Mouse (Mus musculus): ENCODE data around the gene Zdhhc21. TPM values are rescaled to one million over a fixed set of nuclear protein-coding genes. Genes with fewer than 3 reads are reported as not detected.

Zdhhc21 gene
- polyA plus RNA-seq, 1 experiment from 2014 or later: 4.4 TPM

GRCm38 (mm10) chr4:82816351-82816750 is 43.4 kb downstream of the Zdhhc21 start:
- no peaks in the 10 kb centered on the region for H3K9me3 ChIP-seq (replicated peaks)
- H3K9ac ChIP-seq: peak overlapping the region; percentile 43; the same call in 1 of the 2 replicates
- H3K4me2 ChIP-seq: peak overlapping the region; percentile 55
- H3K4me3 ChIP-seq (replicated peaks): peak overlapping the region; percentile 33
- no peaks in the 10 kb centered on the region for H3K27me3 ChIP-seq
- H3K36me3 ChIP-seq: no peaks in the 10 kb centered on the region
- peaks cover 36% of the 10 kb centered on the region for H3K4me1 ChIP-seq (replicated peaks)
- 52% methylated on average over 8 of the region's 8 CpGs for WGBS (ENCODE audit: insufficient replicate concordance)
- peak; percentile 77 for ATAC-seq (ENCODE audit: low read depth)
- peak; percentile 20 for DNase-seq
- H3K27ac ChIP-seq: peak overlapping the region; percentile 58; the same call in 1 of the 2 replicates

- peaks cover 36% of the 10 kb centered on the region for H3K4me1 ChIP-seq (replicated peaks)
- H3K9ac ChIP-seq: peak overlapping the region; percentile 41; the same call in 1 of the 2 replicates
- WGBS (ENCODE audit: insufficient replicate concordance): 23% methylated on average over 4 of the region's 4 CpGs
- ATAC-seq (ENCODE audit: low read depth): peak; percentile 96
- peak; percentile 60 for DNase-seq
- peak overlapping the region; percentile 40 for H3K4me2 ChIP-seq
- H3K27ac ChIP-seq: peak overlapping the region; percentile 66
- no peaks in the 10 kb centered on the region for H3K9me3 ChIP-seq (replicated peaks)
- peaks cover 1% of the 10 kb centered on the region; the same call in 1 of the 2 replicates for H3K36me3 ChIP-seq
- no peaks in the 10 kb centered on the region for H3K27me3 ChIP-seq
- H3K4me3 ChIP-seq (replicated peaks): no peak overlapping the region
These were observed 44.5 kb downstream of the Zdhhc21 start for GRCm38 (mm10) chr4:82815296-82815695.

GRCm38 (mm10) chr4:82813356-82813755 is 46.4 kb downstream of the Zdhhc21 start:
- 64% methylated on average over 6 of the region's 6 CpGs for WGBS (ENCODE audit: insufficient replicate concordance)
- ATAC-seq (ENCODE audit: low read depth): no peak
- H3K4me2 ChIP-seq: no peak overlapping the region

GRCm38 (mm10) chr4:82807811-82808210 is 51.9 kb downstream of the Zdhhc21 start:
- Histone ChIP-seq H3K27me3 (no peaks in the 10 kb centered on the region), H3K4me3 (replicated peaks) (no peak overlapping the region), H3K27ac (no peak overlapping the region), H3K9me3 (replicated peaks) (no peaks in the 10 kb centered on the region), H3K36me3 (peaks cover 6% of the 10 kb centered on the region; the same call in 1 of the 2 replicates), H3K9ac (no peak overlapping the region), H3K4me2 (no peak overlapping the region), H3K4me1 (replicated peaks) (no peaks in the 10 kb centered on the region)
- WGBS (ENCODE audit: insufficient replicate concordance): 82% methylated on average over 10 of the region's 10 CpGs
- no peak for DNase-seq
- ATAC-seq (ENCODE audit: low read depth): no peak

More at GRCm38 (mm10) chr4:82813356-82813755, 46.4 kb downstream of the Zdhhc21 start:
- Histone ChIP-seq H3K9me3 (replicated peaks) (no peaks in the 10 kb centered on the region), H3K4me1 (replicated peaks) (peaks cover 36% of the 10 kb centered on the region), H3K4me3 (replicated peaks) (no peak overlapping the region), H3K36me3 (peaks cover 3% of the 10 kb centered on the region; the same call in 1 of the 2 replicates), H3K27ac (no peak overlapping the region), H3K9ac (no peak overlapping the region), H3K27me3 (no peaks in the 10 kb centered on the region)
- DNase-seq: no peak

- Histone ChIP-seq H3K27ac (no peak overlapping the region), H3K36me3 (peaks cover 6% of the 10 kb centered on the region; the same call in 1 of the 2 replicates), H3K4me2 (no peak overlapping the region), H3K4me3 (replicated peaks) (no peak overlapping the region), H3K4me1 (replicated peaks) (no peaks in the 10 kb centered on the region), H3K27me3 (no peaks in the 10 kb centered on the region), H3K9ac (no peak overlapping the region), H3K9me3 (replicated peaks) (no peaks in the 10 kb centered on the region)
- 80% methylated on average over 10 of the region's 10 CpGs for WGBS (ENCODE audit: insufficient replicate concordance)
- ATAC-seq (ENCODE audit: low read depth) (no peak), DNase-seq (no peak)
These were observed 53.5 kb downstream of the Zdhhc21 start for GRCm38 (mm10) chr4:82806176-82806757.

GRCm38 (mm10) chr4:82804019-82804418 is 55.7 kb downstream of the Zdhhc21 start:
- H3K36me3 ChIP-seq: 0 out of 2 replicates have a peak, but pooled peaks cover 3% of the 10 kb centered on the region
- H3K9ac ChIP-seq: no peak overlapping the region
- no peaks in the 10 kb centered on the region for H3K9me3 ChIP-seq (replicated peaks)
- H3K27me3 ChIP-seq: no peaks in the 10 kb centered on the region
- DNase-seq (no peak), ATAC-seq (ENCODE audit: low read depth) (no peak)
- no peak overlapping the region for H3K4me3 ChIP-seq (replicated peaks)
- H3K27ac ChIP-seq: no peak overlapping the region
- WGBS (ENCODE audit: insufficient replicate concordance): 45% methylated on average over 2 of the region's 2 CpGs
- 0 out of 2 replicates have a peak, but pooled peaks cover 3% of the 10 kb centered on the region for H3K4me1 ChIP-seq (replicated peaks)
- no peak overlapping the region for H3K4me2 ChIP-seq

- H3K9ac ChIP-seq: no peak overlapping the region
- H3K9me3 ChIP-seq (replicated peaks): no peaks in the 10 kb centered on the region
- no peaks in the 10 kb centered on the region for H3K36me3 ChIP-seq
- 72% methylated on average over 6 of the region's 6 CpGs for WGBS (ENCODE audit: insufficient replicate concordance)
- ATAC-seq (ENCODE audit: low read depth) (no peak), DNase-seq (no peak)
- H3K4me3 ChIP-seq (replicated peaks): no peak overlapping the region
- no peak overlapping the region for H3K27ac ChIP-seq
- H3K4me1 ChIP-seq (replicated peaks): no peaks in the 10 kb centered on the region
- H3K4me2 ChIP-seq: no peak overlapping the region
- H3K27me3 ChIP-seq: no peaks in the 10 kb centered on the region
These were observed 66.2 kb downstream of the Zdhhc21 start for GRCm38 (mm10) chr4:82793608-82794007.

GRCm38 (mm10) chr4:82792906-82793580 is 66.7 kb downstream of the Zdhhc21 start:
- no peaks in the 10 kb centered on the region for H3K4me1 ChIP-seq (replicated peaks)
- H3K36me3 ChIP-seq: no peaks in the 10 kb centered on the region
- WGBS (ENCODE audit: insufficient replicate concordance): 57% methylated on average over 5 of the region's 5 CpGs
- H3K27ac ChIP-seq: no peak overlapping the region
- H3K9ac ChIP-seq: no peak overlapping the region
- no peak for ATAC-seq (ENCODE audit: low read depth)
- H3K4me2 ChIP-seq: no peak overlapping the region
- H3K4me3 ChIP-seq (replicated peaks): no peak overlapping the region
- DNase-seq: no peak
- H3K27me3 ChIP-seq: no peaks in the 10 kb centered on the region
- H3K9me3 ChIP-seq (replicated peaks): no peaks in the 10 kb centered on the region

- Histone ChIP-seq H3K4me1 (replicated peaks) (0 out of 2 replicates have a peak, but pooled peaks cover 3% of the 10 kb centered on the region), H3K27me3 (no peaks in the 10 kb centered on the region), H3K9me3 (replicated peaks) (no peaks in the 10 kb centered on the region), H3K4me3 (replicated peaks) (no peak overlapping the region), H3K4me2 (no peak overlapping the region), H3K27ac (no peak overlapping the region), H3K36me3 (no peaks in the 10 kb centered on the region), H3K9ac (no peak overlapping the region)
- DNase-seq (no peak), ATAC-seq (ENCODE audit: low read depth) (no peak)
- WGBS (ENCODE audit: insufficient replicate concordance): 73% methylated on average over 11 of the region's 11 CpGs
These were observed 94.1 kb downstream of the Zdhhc21 start for GRCm38 (mm10) chr4:82765513-82766216.

GRCm38 (mm10) chr4:82763586-82763985 is 96.2 kb downstream of the Zdhhc21 start:
- ATAC-seq (ENCODE audit: low read depth) (no peak), DNase-seq (no peak)
- Histone ChIP-seq H3K4me1 (replicated peaks) (0 out of 2 replicates have a peak, but pooled peaks cover 3% of the 10 kb centered on the region), H3K36me3 (no peaks in the 10 kb centered on the region), H3K4me2 (no peak overlapping the region), H3K27me3 (no peaks in the 10 kb centered on the region), H3K4me3 (replicated peaks) (no peak overlapping the region), H3K9ac (no peak overlapping the region), H3K27ac (no peak overlapping the region), H3K9me3 (replicated peaks) (no peaks in the 10 kb centered on the region)
- 41% methylated on average over 5 of the region's 5 CpGs for WGBS (ENCODE audit: insufficient replicate concordance)

GRCm38 (mm10) chr4:82762430-82763119 is 97.2 kb downstream of the Zdhhc21 start:
- H3K27ac ChIP-seq: no peak overlapping the region
- ATAC-seq (ENCODE audit: low read depth) (no peak), DNase-seq (no peak)
- H3K9ac ChIP-seq: no peak overlapping the region
- 0 out of 2 replicates have a peak, but pooled peaks cover 3% of the 10 kb centered on the region for H3K4me1 ChIP-seq (replicated peaks)
- WGBS (ENCODE audit: insufficient replicate concordance): 30% methylated on average over 10 of the region's 10 CpGs
- H3K9me3 ChIP-seq (replicated peaks): no peaks in the 10 kb centered on the region
- no peak overlapping the region for H3K4me3 ChIP-seq (replicated peaks)
- H3K36me3 ChIP-seq: no peaks in the 10 kb centered on the region
- H3K4me2 ChIP-seq: no peak overlapping the region
- no peaks in the 10 kb centered on the region for H3K27me3 ChIP-seq

Data from liver, embryonic 13.5 days (tissue).